Mouse (Mus musculus) inflammation-experienced regulatory T-cells, adult 6 months (primary cell): ENCODE data around the gene Cbfa2t3. TPM values are rescaled to one million over a fixed set of nuclear protein-coding genes. Genes with fewer than 3 reads are reported as not detected.
"Not testable (repeated sequence)": the region's sequence is repeated elsewhere in the genome, so short reads cannot be mapped to it uniquely, and the experiment has no call there.

Source experiments
- ATAC-seq: one replicate; pipeline ENCODE4 v1.8.0; 2017
- polyA plus RNA-seq, 3 experiments: library from polyadenylated mRNA; unstranded; fragments of 100-300 nt; shearing (Covaris generic); gene quantifications; one replicate each; pipeline ENCODE4 v1.2.1; 2017

Gene Cbfa2t3
- polyA plus RNA-seq, 3 experiments from 2014 or later, result 0.31 to 0.54 (median 0.52) TPM

DNA sequence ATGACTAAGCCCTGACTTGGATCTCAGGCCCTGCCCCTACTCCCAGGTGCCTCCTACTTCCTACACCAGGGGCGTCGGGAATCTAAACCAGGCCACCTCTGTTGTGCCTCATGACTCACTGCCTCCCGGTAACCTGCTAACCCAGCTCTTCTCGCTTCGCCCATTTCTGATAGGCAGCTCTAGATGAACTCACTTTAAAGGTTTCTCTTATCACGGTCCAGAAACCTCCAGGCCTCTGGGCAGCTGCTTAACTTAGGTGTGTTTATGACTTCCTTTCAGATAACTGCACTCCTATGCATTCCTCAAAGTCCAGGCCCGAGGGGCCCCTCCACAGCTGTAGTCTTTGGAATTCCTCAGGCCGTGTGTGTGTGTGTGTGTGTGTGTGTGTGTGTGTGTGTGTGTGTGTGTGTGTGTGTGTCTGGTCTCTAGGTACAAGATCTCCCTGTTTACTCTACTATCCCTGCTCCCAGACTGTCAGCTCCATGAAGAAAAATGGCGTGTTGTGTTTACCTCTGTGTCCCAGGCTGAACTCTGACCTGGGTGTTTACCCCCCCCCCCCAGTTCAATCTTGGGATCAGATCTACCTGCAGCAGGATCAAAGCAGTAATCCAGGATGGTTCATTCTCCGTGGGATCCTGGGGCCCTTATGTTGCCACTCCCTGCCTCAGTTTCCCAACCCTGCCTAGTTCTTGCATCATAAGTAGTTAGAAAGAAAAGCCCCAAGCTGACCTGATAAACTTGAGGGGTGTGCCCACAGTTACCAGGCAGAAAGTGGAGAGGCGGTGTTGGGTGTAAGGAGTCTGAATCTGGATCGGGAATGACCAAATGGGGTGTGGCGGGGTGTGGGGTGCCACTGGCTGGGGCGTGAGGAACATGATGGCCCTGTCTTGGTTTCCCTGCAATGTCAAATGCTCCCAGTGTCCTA lies 62.8 kb downstream of the Cbfa2t3 start:
- ATAC-seq, result no peak

DNA sequence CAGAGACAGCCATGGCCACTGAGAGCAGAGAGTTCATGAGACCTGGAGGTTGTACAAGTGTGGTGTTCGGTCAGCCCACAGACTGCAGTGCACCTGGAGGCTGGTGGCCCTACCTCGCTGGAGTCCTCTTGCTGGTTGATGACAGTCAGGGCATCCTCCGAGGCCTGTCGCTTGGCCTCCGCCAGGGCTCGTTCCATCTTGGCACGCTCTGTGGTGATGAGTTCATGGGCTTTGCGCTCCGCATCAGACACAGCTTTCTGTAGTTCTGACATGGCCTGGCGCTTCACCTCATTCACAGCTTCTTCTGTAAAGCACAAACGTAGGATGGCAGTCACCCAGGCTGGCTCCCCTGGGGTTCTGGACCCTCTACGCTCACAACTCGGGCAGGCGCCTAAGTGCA lies 65.7 kb downstream of the Cbfa2t3 start:
- no peak for ATAC-seq

DNA sequence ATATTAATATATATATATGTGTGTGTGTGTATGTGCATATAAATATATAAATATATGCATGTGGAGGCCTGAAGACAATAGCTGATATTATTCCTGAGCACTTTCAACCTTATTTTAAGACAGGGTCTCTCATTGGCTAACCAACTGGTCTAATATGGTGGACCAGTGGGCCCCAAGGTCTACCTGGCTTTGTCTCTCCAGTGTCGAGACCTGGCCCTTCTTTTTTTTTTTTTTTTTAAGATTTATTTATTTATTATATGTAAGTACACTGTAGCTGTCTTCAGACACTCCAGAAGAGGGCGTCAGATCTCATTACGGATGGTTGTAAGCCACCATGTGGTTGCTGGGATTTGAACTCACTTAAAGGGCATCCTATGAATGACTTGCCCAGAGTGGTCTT lies 66.8 kb downstream of the Cbfa2t3 start:
- ATAC-seq, result not testable (repeated sequence)

DNA sequence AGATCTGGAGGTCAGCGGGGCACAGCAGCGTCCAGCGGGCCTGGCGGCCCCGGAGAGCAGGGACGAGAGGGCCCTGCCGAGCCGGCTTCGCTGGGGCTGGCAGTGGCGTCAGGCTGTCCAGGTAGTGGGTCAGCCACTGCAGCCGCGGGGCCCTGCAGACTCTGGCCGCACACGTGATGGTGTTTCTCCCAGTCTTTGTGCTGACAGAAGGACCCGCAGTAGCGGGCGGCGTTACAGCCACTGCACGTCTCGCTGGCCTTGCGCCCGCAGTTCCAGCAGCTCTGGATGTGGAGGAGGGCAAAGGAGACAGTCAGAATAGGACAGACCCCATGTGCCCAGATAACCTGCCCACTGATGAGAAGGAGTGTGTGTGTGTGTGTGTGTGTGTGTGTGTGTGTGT lies 68.2 kb downstream of the Cbfa2t3 start:
- ATAC-seq, result no peak

DNA sequence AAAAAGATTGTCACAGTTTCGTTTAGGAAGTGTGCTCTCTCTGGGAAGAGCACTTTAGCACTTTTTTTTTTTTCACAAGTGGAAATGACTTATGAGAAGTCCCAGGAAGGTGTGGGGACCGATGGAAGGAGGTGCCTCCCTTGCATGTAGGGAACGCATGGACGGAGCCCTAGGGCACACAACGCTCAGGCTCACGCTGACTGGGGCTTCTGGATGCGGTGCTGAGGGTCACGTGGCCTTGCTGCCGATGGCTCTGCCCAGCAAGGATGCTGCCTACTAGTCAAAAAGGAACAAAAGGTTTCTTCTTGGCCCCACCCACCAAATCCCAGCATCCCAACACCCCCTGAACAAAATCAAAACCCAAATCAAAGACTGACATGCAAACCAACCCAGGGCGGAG lies 69.5 kb downstream of the Cbfa2t3 start:
- ATAC-seq, result no peak

DNA sequence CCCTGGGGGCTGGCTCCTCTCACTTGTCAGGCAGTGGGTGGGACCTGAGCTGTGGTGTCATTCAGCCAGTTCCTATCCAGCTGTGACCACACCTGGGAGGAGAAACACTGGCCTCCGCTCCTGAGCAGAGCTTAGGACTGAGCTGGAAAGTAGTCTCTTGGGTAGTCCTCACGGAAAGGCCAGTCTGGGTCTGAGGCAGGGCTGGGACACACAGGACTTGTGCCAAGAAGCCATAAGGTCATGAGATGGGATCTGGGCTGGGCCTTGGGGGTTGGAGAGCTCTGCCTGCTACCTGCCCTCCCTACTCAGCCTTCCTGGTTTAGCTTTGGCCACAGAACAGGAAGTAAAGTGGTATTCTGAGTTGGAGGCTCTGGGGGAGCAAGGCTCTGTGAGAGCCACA lies 72.0 kb downstream of the Cbfa2t3 start:
- ATAC-seq, result no peak

DNA sequence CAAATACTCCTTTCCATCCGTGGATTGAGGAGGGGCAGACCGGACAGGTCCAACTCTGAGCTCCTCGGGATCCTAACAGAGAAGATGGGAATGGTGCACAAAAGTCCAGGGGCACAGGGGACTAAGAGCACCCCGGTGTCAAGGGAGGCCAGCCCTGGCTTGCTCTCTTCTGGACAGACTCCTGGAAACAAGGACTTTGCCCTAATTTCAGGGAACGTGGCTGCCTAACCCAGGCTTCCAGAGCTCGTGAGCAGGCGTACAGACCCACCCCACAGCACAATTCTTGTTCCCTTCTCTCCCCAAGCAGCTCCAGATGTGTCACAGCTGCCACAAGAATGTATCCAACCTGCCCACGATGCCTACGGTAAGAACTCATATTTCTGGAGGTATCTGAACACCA lies 73.1 kb downstream of the Cbfa2t3 start:
- ATAC-seq, result no peak

DNA sequence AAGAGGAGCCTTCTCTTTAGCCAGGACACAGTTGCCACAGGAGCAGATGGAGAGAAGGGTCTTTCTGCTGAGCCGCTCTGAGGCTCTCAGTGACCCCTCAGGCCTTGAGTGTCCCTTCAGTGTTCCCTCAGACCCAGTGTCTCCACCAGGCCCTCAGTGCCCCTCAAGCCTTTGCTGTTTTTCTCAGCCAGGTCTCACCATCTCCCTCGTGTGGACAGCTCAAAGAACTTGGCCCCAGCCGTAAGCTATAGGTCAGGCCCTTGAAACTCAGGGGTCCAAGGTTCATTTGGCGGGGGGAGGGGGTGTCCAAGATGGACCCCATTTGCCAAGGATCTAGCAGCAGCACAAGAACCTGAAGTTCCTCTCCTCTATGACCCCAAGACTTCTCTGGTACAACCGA lies 74.3 kb downstream of the Cbfa2t3 start:
- ATAC-seq, result no peak

DNA sequence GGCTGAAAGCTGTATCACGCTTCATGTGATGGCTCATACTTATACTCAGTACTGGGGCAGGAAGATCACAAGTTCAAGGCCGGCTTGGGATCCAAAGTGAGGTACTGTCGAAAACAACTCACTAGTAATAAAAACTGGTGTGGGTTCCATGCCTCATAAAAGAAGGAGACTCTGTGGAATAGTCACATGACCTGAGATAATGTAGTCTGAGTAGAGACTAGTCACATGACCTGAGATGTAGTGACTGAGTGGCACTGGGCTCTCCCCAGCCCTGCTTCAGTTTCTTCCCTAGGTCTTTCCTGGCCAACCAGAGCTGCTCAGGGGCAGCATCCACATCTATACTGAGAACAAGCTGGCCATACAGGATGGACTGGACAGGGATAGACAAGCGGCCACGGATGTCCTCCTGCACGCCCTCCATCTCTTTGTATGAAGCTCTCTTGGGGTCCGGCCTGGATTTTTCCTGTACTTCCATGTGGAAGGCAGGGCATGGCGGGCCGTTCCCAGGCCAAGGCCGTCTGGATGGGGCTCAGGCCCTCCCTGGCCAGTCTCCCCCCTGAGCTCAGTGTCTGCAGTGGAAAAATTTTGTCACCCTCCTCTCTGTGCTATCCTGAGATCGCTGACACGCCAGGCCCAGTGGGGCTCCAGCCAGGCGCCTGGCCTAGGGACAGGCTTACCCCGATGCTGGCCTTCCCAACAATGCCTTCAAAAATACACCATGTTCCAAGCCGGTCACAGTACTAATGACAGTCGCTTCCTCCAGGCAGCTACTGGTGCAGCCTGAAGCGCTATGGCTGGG lies 74.9 kb downstream of the Cbfa2t3 start:
- ATAC-seq, result no peak

DNA sequence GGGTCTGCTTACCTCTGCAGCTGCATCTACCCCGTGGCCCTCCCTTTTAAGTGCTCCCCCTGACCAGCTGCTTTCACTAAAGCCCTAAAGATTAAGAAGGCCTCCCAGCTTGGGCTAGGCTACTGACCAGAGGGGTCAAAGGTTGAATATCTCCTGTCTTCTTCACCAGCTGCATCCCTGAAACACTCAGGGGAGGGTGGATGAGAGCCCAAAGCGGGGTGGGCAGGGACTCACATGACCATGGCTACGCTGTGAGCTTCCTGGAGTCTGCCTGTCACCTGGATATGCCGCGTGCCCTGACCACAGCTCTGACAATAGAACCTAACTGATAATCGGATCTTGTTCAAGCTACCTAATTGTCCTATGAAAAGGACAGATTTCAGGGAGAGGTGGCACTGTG lies 76.2 kb downstream of the Cbfa2t3 start, which contains the start of gene Pabpn1l:
Gene Pabpn1l (minus strand): TSS at position 13 of the 400 bp plus-strand sequence.
- no peak for ATAC-seq

DNA sequence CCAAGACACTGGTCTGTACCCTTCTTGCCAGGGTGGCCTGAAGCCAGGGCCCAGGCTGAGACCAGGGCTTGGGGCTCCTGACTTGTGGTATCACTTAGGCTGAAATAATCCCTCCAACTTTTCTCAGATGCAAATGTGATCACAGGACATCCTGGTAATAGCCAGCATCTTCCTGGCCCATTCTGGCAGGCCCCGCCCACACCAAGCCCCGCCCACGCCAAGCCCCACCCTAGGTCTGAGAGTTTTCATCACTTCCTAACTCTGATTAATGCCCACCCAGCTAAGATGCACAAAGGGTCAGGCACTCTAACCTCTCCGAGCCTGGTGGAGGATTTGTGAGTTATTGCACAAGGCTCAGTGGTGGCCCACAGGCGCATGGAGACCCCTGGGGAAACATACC lies 78.5 kb downstream of the Cbfa2t3 start:
- ATAC-seq, result no peak

DNA sequence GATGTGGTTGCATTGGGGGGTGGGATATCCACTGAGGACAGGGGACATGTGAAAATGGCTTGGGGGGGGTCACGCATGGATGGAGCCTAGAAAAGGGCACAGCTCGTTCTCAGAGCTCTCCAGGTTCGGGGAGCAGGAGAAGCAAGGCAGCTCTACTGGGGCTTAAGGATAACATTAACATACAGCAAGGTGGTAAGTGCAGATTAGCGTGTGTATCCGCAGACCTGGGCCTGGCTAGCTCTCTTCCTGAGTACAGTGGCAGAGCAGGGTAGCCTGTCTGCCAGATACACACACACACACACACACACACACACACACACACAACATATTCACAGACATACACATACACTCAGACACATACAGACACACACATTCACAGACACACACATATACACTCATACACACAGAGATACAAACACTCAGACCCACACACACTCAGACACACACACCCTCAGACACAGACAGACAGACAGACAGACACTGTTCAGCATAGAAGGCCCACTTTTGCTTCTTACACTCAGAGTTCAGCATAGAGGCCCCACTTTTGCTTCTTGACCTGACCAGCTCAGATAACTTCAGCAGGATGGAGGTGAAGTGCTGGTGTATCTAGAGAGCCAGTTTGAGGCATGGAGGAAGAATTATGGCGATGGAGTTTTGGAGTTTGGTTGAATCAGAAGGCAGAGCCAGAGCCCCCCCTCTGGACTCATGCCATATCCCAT lies 80.1 kb downstream of the Cbfa2t3 start:
- ATAC-seq, result no peak

DNA sequence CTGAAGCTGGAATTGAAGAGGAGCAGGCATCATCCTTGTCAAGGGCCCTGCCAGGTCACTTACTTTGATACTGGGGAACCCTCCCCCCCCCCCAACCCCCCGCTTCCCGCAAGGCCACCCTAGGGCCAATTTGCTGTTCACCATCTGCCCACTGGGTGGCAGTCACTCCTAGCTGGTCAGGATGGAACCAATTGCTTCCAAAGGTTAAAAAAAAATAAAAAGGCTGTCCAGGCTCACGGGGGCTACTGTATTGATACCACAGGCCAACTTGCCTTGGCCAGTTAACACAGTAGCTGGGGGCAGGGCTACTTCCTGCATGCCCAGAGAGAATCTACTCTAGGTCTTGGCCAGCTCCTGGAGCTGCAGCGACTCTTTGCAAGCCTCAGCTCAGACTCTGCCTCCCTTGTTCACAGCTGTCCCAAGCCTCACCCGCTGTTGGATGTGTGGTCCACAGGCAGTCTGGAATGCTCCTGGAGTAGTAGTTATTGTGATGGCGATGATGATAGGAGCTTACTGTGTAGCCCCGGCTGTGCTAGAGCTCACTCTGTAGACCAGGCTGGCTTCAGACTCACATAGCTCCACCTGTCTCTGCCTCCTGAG lies 80.9 kb downstream of the Cbfa2t3 start:
- ATAC-seq, result peak; percentile 58

DNA sequence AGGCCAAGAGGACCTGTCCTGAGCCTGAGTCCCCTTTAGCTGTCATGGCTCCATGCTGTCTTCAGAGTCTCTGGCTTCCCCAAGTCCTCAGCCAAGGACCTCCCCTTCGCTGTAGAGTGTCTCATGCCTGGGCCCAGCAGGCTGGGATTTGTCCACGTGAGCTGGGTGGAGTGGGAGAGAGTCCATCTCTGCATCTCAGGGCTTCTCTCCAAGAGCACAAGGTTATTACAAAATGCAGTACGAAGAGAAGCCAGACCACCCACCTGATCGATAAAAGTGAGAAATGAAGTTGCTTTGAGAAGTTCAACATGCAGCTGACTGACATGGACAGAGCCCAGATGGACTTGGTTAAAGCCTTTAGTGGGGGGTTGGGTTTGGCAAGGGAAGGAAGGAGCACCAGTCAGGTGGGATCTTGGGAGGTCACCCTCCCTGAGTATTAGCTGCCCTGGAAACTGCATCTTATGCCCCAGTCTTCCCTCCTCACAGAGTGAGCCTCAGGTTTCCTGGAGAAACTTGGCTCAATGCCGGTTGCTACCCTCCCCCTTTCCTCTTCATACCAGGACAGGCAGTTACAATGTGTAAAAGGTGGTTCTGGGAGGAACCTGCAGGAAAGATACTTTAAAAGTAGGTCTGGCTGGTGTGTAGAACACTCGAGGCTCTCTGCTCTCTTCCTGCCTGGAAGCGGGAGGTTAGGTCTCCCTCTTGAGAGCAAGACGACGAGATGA lies 82.6 kb downstream of the Cbfa2t3 start:
- no peak for ATAC-seq

DNA sequence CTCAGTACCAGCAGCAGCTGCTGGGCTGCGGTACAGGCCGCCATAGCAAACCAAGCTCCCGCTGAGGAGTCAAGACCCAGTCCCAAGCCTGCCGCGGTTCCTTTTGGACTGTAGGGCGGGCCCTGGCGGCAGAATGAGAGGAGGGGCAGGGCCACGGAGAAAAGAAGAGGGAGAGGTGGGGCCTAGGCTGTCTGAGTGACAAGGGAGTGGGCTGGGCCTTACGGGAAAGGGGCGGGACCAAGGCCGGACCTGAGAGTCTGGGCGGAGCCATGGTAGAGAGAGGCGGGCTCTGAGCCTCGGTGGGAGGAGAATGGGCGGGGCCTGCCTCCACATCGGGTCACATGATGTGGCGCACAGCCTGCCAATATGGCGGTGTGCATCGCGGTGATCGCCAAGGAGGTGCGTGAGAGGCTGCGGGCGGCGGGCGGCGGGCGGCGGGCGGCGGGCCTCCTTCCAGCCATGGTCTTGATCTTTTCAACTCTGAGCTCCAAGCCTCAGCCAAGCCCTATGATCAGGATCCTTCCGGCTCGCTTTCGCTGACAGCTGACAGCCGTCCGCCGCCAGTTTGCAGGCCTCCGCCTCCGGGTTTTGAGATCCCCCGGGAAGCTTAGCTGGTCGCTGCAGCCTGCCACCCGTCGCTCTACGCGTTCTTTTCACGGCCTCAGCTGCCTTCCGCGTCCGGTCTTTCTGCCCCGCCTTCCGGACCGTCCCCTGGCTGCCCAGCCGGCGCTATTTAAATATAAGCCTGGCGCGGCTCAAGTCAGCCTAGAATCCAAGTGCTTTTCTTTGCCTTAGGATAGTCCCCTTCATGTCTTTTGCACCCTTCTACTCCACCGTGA lies 87.4 kb downstream of the Cbfa2t3 start, which contains the start of the genes Galns and Trappc2l:
Gene Galns (minus strand): TSS at position 169 of the 839 bp plus-strand sequence.
Gene Trappc2l (plus strand): TSS at position 346 of the 839 bp plus-strand sequence.
- peak; percentile 99 for ATAC-seq

DNA sequence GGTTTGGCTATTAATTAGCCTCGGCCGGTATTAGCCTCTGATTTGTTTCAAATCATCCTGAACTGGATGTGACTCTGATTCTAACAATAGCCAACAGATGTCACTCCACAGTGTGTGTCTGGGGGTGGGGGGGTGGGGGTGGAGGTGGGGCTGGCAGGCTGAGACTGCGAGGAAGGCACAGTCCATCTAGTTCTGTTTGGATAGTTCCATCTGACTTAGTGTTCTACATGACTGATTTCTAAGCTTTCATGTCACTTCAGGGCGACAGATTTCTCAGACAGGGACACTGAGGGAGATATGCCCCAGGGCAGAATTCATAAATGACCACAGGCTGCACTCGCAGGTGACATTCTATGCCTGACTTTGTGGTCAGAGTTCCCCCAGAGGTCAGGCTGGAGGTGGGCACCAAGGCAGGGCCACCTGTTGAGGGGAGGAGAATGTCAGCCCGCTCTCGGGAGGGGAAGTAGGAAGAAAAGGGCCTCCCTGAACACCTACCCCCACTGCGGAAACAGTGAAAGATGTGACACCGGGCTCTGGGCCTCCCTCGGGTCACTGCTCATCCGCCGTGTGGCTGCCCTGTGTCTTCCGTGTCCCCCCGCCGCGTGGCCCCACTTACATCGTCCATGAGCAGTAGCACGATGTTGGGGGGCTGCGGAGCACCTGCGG lies 88.2 kb downstream of the Cbfa2t3 start:
- ATAC-seq, result peak; percentile 26

DNA sequence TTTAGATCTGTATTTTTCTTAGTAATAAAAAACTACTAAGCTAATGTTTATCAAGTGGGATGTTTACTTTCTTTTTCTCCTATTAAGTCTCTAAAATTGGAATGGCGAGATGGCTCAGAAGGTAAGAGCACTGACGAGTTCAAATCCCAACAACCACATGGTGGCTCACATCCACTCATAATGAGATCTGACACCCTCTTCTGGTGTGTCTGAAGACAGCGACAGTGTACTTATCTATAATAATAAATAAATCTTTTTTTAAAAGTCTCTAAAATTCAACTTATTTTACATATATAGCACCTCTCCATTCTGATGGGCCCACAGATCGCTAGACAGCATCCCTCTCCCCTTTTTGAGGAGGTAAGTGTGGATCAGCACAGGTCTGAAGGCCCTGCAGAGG lies 88.7 kb downstream of the Cbfa2t3 start:
- no peak for ATAC-seq

DNA sequence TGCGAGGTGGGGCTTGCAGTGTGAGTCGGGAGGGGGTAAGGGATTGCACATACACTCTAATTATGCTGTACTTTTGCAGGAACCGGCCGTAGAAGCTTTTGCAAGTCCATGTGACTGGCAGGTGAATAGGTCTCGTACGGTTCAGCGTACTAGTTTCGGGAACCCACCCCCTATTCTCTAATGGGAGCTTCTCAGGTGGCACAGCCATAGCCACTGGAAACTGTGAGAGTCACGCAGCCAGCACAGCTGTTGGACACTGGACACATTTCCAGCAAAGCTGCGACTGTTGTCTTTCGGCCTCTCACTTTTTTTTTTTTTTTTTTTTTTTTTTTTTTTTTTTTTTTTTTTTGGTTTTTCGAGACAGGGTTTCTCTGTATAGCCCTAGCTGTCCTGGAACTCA lies 92.1 kb downstream of the Cbfa2t3 start:
- no peak for ATAC-seq

DNA sequence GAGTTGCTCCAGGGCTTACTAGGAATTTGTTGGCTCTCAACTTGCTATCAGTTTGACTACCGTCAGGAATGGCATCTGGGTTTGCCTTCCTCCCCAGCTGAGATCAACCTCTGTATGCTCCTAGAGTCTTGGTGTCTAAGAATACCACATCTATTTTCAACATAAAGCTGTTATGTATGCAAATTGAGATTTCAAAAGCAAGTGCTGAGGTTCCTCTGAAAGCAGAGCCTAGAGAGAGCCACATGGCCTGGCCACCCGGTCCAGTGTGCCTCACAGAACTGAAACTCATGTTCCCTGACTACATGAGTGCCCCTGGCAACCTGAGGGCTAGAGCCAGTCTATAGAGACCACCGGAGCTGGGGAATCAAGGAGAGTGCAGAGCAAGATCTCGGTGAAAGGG lies 93.5 kb downstream of the Cbfa2t3 start:
- no peak for ATAC-seq

DNA sequence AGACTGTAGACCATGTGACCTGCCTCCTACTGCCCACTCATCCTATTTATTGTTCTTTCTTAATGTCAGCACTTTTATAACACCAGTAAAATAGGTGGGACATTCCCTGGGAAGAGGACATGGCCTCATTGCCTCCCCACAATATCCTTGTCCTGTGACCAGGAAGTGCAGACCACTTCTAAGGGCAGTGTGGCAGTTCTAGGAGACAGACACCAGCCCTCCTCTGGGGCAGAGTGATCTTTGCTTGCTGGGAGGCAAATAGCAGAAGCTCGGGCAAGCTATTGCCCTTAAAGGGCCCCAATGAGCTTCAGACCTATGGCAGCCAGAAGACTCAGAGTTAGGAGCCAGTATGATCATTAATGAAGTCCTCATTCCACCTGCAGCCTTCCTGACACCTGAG lies 94.3 kb downstream of the Cbfa2t3 start:
- no peak for ATAC-seq
